Mouse (Mus musculus) midbrain, embryonic 14.5 days (tissue): ENCODE data around the gene 4921524J17Rik. TPM values are rescaled to one million over a fixed set of nuclear protein-coding genes. Genes with fewer than 3 reads are reported as not detected.

ENCODE experiments used
- ATAC-seq: fragments of 200-750 bp; cut with Nextera tagmentation; 2 replicates; pipeline ENCODE4 v1.8.0; 2017; ENCODE audit warnings: moderate number of reproducible peaks, moderate library complexity; ENCODE audit not compliant: low FRiP score, low TSS enrichment
- DNase-seq: peaks from one replicate; pipeline ENCODE4 v3.0.0-alpha.2; 2015
- H3K27ac ChIP-seq: fragments of 300-500 bp; sonication (generic); replicated peaks from 2 replicates; pipeline ENCODE4 v1.5.1; 2014; ENCODE audit warnings: mild to moderate bottlenecking, low read depth, low read length, moderate library complexity
- H3K27me3 ChIP-seq: fragments of 300-500 bp; sonication (generic); 2 replicates; pipeline ENCODE4 v1.6.1; 2014; ENCODE audit warnings: low read length, control low read depth, mixed read lengths; ENCODE audit not compliant: control insufficient read depth, insufficient read depth
- H3K36me3 ChIP-seq: fragments of 300-500 bp; sonication (generic); 2 replicates; pipeline ENCODE4 v1.6.1; 2014; ENCODE audit warnings: low read length, control low read depth; ENCODE audit not compliant: control insufficient read depth, insufficient read depth
- H3K4me1 ChIP-seq: fragments of 300-500 bp; sonication (generic); 2 replicates; pipeline ENCODE4 v1.6.1; 2014; ENCODE audit warnings: mild to moderate bottlenecking, antibody characterized with exemption, low read length, control low read depth; ENCODE audit not compliant: control insufficient read depth, insufficient read depth
- H3K4me2 ChIP-seq: fragments of 300-500 bp; sonication (generic); 2 replicates; pipeline ENCODE4 v1.6.1; 2014; ENCODE audit warnings: mild to moderate bottlenecking, low read length, moderate library complexity
- H3K4me3 ChIP-seq: fragments of 300-500 bp; sonication (generic); replicated peaks from 2 replicates; pipeline ENCODE4 v1.5.1; 2014; ENCODE audit warnings: low read depth, low read length
- H3K9ac ChIP-seq: fragments of 300-500 bp; sonication (generic); replicated peaks from 2 replicates; pipeline ENCODE4 v1.6.1; 2014; ENCODE audit warnings: mild to moderate bottlenecking, low read length, moderate library complexity
- H3K9me3 ChIP-seq: fragments of 300-500 bp; sonication (generic); 2 replicates; pipeline ENCODE4 v1.6.1; 2016; ENCODE audit warnings: low read length, control low read depth, mixed read lengths; ENCODE audit not compliant: control insufficient read depth
- WGBS: fragments of 180-500 bp; shearing (Covaris S2); extraction: QIAGEN DNeasy Blood & Tissue Kit; methylation state at CpG from one replicate; pipeline ENCODE4 v1.1.7; 2014; 5-methylcytosine and 5-hydroxymethylcytosine counted together
- polyA plus RNA-seq: library from polyadenylated mRNA; unstranded; fragments of >200 nt; fragmentation: Nextera tagmentation; extraction: Ambion mirVana; gene quantifications from 2 replicates; pipeline ENCODE4 v1.2.1, GENCODE M21; 2014

The 4921524J17Rik gene
- polyA plus RNA-seq, 1 experiment from 2014 or later, result 40.9 TPM

DNA sequence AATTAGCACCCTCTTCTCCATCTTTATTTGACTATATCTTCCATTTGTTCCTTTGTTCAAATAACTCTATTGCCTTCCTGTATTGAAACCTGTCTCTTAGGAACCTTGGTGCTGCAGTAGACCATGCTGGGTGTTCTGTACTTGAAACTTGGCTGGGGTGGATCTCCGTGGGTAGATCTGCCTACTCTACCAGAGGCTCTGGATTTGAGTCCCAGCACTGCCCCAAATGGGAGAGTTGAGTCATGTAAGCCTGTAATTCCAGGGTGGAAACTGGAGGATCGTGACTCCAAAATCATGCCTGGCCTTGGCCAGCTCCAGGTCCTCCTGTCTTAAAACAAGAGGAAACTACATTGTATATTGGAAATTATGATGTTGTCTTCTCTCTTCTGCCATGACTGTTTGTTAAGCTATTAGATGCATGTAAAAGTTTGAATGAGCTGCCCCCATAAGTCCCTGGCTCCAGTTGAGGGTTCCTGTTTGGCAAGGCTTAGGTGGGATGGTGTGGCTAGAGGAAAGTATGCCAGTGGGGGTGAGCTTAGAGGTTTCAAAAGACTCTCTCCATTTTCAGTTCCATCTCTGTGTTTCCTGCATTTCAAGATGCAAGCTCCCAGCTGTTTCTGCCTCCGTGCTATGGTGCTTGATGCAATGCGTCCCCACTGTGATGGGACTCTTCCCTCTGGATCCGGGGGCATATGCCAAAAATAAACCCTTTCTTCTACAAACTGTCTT lies 60.7 kb downstream of the 4921524J17Rik start:
- 83% methylated on average over 5 of the region's 5 CpGs for WGBS
- no peaks in the 10 kb centered on the region for H3K27me3 ChIP-seq
- no peaks in the 10 kb centered on the region for H3K9me3 ChIP-seq
- no peak overlapping the region for H3K27ac ChIP-seq
- H3K36me3 ChIP-seq, result no peaks in the 10 kb centered on the region
- H3K4me3 ChIP-seq, result no peak overlapping the region
- no peak overlapping the region for H3K9ac ChIP-seq
- ATAC-seq (no peak), DNase-seq (no peak)
- no peaks in the 10 kb centered on the region for H3K4me1 ChIP-seq
- no peak overlapping the region for H3K4me2 ChIP-seq

DNA sequence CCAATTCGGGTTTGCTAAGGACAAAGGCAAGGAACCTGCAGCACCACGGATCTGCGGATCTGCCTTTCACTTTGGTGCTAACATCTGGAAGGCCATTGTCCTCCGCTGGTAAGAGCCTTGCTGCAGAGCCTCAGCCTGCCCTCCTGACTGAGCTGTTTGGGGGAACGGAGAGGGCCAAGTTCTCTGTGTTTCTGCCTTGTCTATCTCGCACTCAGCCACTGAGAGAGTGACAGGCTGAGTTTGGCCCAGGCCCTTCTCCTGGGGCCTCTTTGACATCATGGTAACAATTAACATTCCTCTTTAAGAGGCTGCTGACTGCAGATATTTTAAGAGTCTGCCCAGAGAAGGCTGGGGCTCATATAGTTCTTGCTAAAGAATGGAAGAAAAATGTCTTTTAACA lies 67.5 kb downstream of the 4921524J17Rik start:
- H3K4me1 ChIP-seq, result no peaks in the 10 kb centered on the region
- H3K4me2 ChIP-seq, result no peak overlapping the region
- no peak overlapping the region for H3K27ac ChIP-seq
- ATAC-seq (no peak), DNase-seq (no peak)
- no peaks in the 10 kb centered on the region for H3K36me3 ChIP-seq
- WGBS, result 59% methylated on average over 6 of the region's 6 CpGs
- no peaks in the 10 kb centered on the region for H3K27me3 ChIP-seq
- no peak overlapping the region for H3K4me3 ChIP-seq
- H3K9ac ChIP-seq, result no peak overlapping the region
- H3K9me3 ChIP-seq, result no peaks in the 10 kb centered on the region

DNA sequence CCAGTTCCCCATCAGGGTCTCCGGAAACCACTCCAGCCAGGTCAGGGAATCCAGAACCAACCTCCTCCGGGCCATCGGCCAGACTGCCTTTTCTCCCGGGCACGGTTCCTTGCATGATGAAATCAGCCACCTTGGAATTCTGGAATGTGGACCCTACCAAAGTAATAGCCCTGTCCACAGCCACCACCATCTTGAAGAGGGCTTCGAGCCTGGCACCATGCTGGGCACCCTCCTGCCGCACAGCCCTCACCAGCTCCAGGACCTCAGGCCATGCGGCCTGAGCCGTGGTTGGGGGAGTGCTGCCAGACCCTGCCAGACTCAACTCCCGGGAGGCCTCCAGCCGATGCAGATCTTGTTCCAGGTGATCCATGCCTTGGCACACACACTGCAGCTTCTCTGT lies 68.0 kb downstream of the 4921524J17Rik start:
- ATAC-seq (no peak), DNase-seq (no peak)
- WGBS, result 90% methylated on average over 11 of the region's 11 CpGs
- Histone ChIP-seq H3K27ac (no peak overlapping the region), H3K4me3 (no peak overlapping the region), H3K27me3 (no peaks in the 10 kb centered on the region), H3K4me1 (no peaks in the 10 kb centered on the region), H3K9me3 (no peaks in the 10 kb centered on the region), H3K4me2 (no peak overlapping the region), H3K9ac (no peak overlapping the region), H3K36me3 (no peaks in the 10 kb centered on the region)

DNA sequence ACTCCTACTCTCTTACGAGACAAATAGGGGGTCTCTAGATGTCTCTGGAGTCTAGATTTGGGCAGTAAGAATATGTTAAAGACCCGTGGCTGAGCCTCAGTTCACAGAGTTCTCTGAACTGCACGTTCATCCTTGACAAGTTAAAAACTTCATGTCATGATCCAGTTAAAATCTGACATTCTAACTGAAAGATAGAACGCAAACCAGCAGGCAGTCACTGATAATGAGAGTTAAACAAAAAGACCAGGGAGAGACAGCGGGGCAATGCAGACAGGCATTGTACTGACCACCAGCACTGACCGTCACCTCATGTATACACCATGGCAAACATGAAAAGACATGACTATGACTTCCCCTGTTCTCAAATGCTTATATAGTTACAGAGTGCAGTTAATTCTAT lies 69.2 kb downstream of the 4921524J17Rik start:
- no peak overlapping the region for H3K4me3 ChIP-seq
- no peak for ATAC-seq
- H3K27ac ChIP-seq, result no peak overlapping the region
- WGBS, result 67% methylated on average over 6 of the region's 6 CpGs
- H3K36me3 ChIP-seq, result no peaks in the 10 kb centered on the region
- no peak overlapping the region for H3K9ac ChIP-seq
- H3K9me3 ChIP-seq, result no peaks in the 10 kb centered on the region
- H3K27me3 ChIP-seq, result no peaks in the 10 kb centered on the region
- no peak overlapping the region for H3K4me2 ChIP-seq
- no peaks in the 10 kb centered on the region for H3K4me1 ChIP-seq
- DNase-seq, result no peak

DNA sequence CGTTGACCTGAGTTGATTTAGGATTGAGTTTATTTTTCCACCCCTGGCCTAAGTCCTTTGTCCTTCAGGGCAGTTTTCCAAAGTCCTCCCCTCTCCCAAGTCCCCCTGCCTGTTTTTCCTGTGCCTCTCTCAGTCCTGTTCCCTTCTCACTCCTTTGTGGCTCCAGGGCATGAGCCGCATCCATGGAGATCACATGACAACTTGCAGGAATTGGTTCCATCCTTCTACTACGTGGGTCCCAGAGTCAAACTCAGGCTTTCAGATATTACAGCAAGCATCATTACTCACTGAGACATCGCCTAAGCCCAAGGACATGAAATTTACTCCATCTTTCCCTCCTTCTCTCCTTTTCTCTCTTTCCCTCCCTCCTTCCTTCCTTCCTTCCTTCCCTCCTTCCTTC lies 70.4 kb downstream of the 4921524J17Rik start:
- no peaks in the 10 kb centered on the region for H3K36me3 ChIP-seq
- DNase-seq (no peak), ATAC-seq (no peak)
- no peaks in the 10 kb centered on the region for H3K4me1 ChIP-seq
- no peak overlapping the region for H3K9ac ChIP-seq
- WGBS, result 87% methylated on average over 4 of the region's 4 CpGs
- H3K27me3 ChIP-seq, result no peaks in the 10 kb centered on the region
- H3K9me3 ChIP-seq, result no peaks in the 10 kb centered on the region
- no peak overlapping the region for H3K4me2 ChIP-seq
- no peak overlapping the region for H3K4me3 ChIP-seq
- H3K27ac ChIP-seq, result no peak overlapping the region

Other genes with a start within 250 kb of the 4921524J17Rik start
- gene Olfr371, start 206.8 kb downstream of the 4921524J17Rik start, polyA plus RNA-seq, result not detected in 2 replicates
- 77.0 and 77.5 TPM in 2 replicates for gene Orc6, start 133.2 kb downstream of the 4921524J17Rik start, polyA plus RNA-seq
- gene Vps35, start 133.0 kb downstream of the 4921524J17Rik start, polyA plus RNA-seq, result 155 and 182 TPM in 2 replicates
- gene Mylk3, start 46.5 kb downstream of the 4921524J17Rik start, polyA plus RNA-seq, result 0.15 and 0.36 TPM in 2 replicates
- 32.9 and 38.1 TPM in 2 replicates for gene Gpt2, start 59.7 kb upstream of the 4921524J17Rik start, polyA plus RNA-seq
- 161 and 182 TPM in 2 replicates for gene Dnaja2, start 122.5 kb upstream of the 4921524J17Rik start, polyA plus RNA-seq